8 mouse cellular contexts compared by ENCODE assay signal in the genomic region with DNA sequence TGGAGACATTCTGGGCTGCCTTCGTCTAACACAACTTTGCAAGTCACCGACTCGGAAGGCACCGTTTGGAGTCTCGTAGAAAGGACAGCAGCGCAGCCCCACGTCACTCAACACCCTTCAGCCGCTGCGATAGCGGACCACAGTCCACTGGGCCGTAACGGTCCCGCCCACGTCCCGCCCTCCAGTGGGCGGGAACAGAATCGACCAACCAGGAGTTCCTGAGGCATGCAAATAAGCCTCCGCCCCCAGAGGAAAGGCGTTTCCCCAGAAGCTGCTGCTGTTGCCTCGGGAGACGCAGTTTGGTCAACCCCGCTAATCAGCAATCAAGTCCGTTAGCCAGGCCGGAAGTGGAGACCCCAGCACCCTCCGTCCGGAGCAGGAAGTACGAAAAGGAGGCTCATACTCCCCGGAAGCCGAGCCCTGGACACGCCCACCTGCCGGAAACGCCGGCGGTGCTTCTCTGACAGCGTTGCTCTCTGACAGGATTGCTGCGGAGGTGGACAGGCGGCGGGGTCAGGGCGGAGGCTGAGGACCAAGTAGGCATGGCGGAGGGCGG. TPM values are rescaled to one million over a fixed set of nuclear protein-coding genes. Genes with fewer than 3 reads are reported as not detected.
DNase-seq lines count a peak whose midpoint lies in the region; ATAC-seq and TF ChIP-seq lines count a peak whose summit lies in the region.

Asb1 (plus strand) TSS at position 274 of the 556 bp plus-strand sequence.

- H3K4me1 ChIP-seq in E14TG2a.4 (replicated peaks; ENCODE audit: low read depth, low read length): peaks cover 58% of the 10 kb centered on the region
- H3K4me1 ChIP-seq in forebrain, embryonic 12.5 days: peaks cover 21% of the 10 kb centered on the region
- H3K4me1 ChIP-seq in heart, postnatal 0 days (ENCODE audit: control insufficient read depth, insufficient read depth): peaks cover 16% of the 10 kb centered on the region
- peaks cover 60% of the 10 kb centered on the region for H3K4me1 ChIP-seq in liver, embryonic 16.5 days (ENCODE audit: control insufficient read depth, low read depth, low read length)
- peaks cover 23% of the 10 kb centered on the region for H3K4me1 ChIP-seq in neural tube, embryonic 13.5 days (replicated peaks)
- peaks cover 16% of the 10 kb centered on the region for H3K4me1 ChIP-seq in testis, adult 2 months (ENCODE audit: control insufficient read depth, insufficient read depth, low read length)

- no peak for TF ChIP-seq CTCF in E14TG2a.4 (conservative IDR thresholded peaks at IDR 0.05; ENCODE audit: low read length)
- TF ChIP-seq CTCF in heart, postnatal 0 days (IDR thresholded peaks at IDR 0.05; ENCODE audit: low read depth): peak; percentile 29
- no peak for TF ChIP-seq CTCF in testis, adult 2 months (IDR thresholded peaks at IDR 0.05; ENCODE audit: control insufficient read depth, insufficient read depth, insufficient replicate concordance, low read depth, low read length)

- peak within 1 kb of the TSS; percentile 98 for H3K4me3 ChIP-seq in E14TG2a.4 (replicated peaks; ENCODE audit: low read length)
- H3K4me3 ChIP-seq in forebrain, embryonic 12.5 days (replicated peaks): peak within 1 kb of the TSS; percentile 75
- peak within 1 kb of the TSS; percentile 88 for H3K4me3 ChIP-seq in heart, postnatal 0 days (ENCODE audit: low read depth, low read length)
- H3K4me3 ChIP-seq in liver, embryonic 16.5 days (ENCODE audit: low read depth, low read length): peak within 1 kb of the TSS; percentile 97
- peak within 1 kb of the TSS; percentile 88 for H3K4me3 ChIP-seq in neural tube, embryonic 13.5 days
- H3K4me3 ChIP-seq in testis, adult 2 months (ENCODE audit: control insufficient read depth, low read depth, low read length): peak within 1 kb of the TSS; percentile 97

- peak within 1 kb of the TSS; percentile 96 for H3K4me2 ChIP-seq in forebrain, embryonic 12.5 days
- peak within 1 kb of the TSS; percentile 93 for H3K4me2 ChIP-seq in heart, postnatal 0 days (ENCODE audit: low read depth, low read length)
- H3K4me2 ChIP-seq in liver, embryonic 16.5 days (ENCODE audit: low read depth, low read length): peak within 1 kb of the TSS; percentile 89
- H3K4me2 ChIP-seq in neural tube, embryonic 13.5 days: peak within 1 kb of the TSS; percentile 98

- TF ChIP-seq POLR2A in testis, adult 2 months (IDR thresholded peaks at IDR 0.05; ENCODE audit: control insufficient read depth, low read depth, low read length): peak; percentile 93

- peak within 1 kb of the TSS; percentile 86 for H3K9ac ChIP-seq in forebrain, embryonic 12.5 days
- peak within 1 kb of the TSS; percentile 75 for H3K9ac ChIP-seq in heart, postnatal 0 days (replicated peaks; ENCODE audit: low read depth, low read length)
- H3K9ac ChIP-seq in liver, embryonic 16.5 days (ENCODE audit: low read depth, low read length): peak within 1 kb of the TSS; percentile 94
- peak within 1 kb of the TSS; percentile 92 for H3K9ac ChIP-seq in neural tube, embryonic 13.5 days

- peak; percentile 97 for ATAC-seq in forebrain, embryonic 12.5 days (ENCODE audit: low FRiP score)
- peak; percentile 97 for ATAC-seq in heart, postnatal 0 days (ENCODE audit: insufficient read depth, low read depth)
- peak; percentile 90 for ATAC-seq in liver, embryonic 16.5 days (ENCODE audit: low read depth)
- ATAC-seq in neural tube, embryonic 13.5 days (ENCODE audit: low read depth): peak; percentile 98

- WGBS in forebrain, embryonic 12.5 days: under 1% methylated on average over 41 of the region's 41 CpGs
- under 1% methylated on average over 41 of the region's 41 CpGs for WGBS in heart, postnatal 0 days
- under 1% methylated on average over 40 of the region's 41 CpGs for WGBS in liver, embryonic 16.5 days (ENCODE audit: insufficient replicate concordance)
- WGBS in neural tube, embryonic 13.5 days: under 1% methylated on average over 41 of the region's 41 CpGs

- no peak; the same call in 1 of the 2 replicates for TF ChIP-seq EP300 in heart, postnatal 0 days (IDR thresholded peaks at IDR 0.05; ENCODE audit: low read depth)

- no peaks in the 10 kb centered on the region for H3K9me3 ChIP-seq in E14TG2a.4 (ENCODE audit: low read length)
- H3K9me3 ChIP-seq in forebrain, embryonic 12.5 days: no peaks in the 10 kb centered on the region
- no peaks in the 10 kb centered on the region for H3K9me3 ChIP-seq in heart, postnatal 0 days (replicated peaks; ENCODE audit: control insufficient read depth, low read length)
- no peaks in the 10 kb centered on the region for H3K9me3 ChIP-seq in liver, embryonic 16.5 days (replicated peaks; ENCODE audit: control insufficient read depth, low read length)
- H3K9me3 ChIP-seq in neural tube, embryonic 13.5 days: no peaks in the 10 kb centered on the region

- peak; percentile 98 for DNase-seq in c-Kit-positive CD71-positive TER-119-positive erythroid progenitor cells, embryonic 14.5 days (ENCODE audit: low spot score)
- peak; percentile 98 for DNase-seq in heart, postnatal 0 days (ENCODE audit: low spot score)
- DNase-seq in kidney, postnatal 4 days: peak; percentile 94 to 96

- no peaks in the 10 kb centered on the region for H3K27me3 ChIP-seq in E14TG2a.4 (ENCODE audit: insufficient read depth, low read length)
- peaks cover 35% of the 10 kb centered on the region for H3K27me3 ChIP-seq in forebrain, embryonic 12.5 days
- peaks cover 15% of the 10 kb centered on the region; the same call in 1 of the 2 replicates for H3K27me3 ChIP-seq in heart, postnatal 0 days (ENCODE audit: control insufficient read depth, insufficient read depth, low read length)
- H3K27me3 ChIP-seq in liver, embryonic 16.5 days (ENCODE audit: control insufficient read depth, insufficient read depth, low read depth, low read length): no peaks in the 10 kb centered on the region
- H3K27me3 ChIP-seq in neural tube, embryonic 13.5 days: peaks cover 31% of the 10 kb centered on the region
- no peaks in the 10 kb centered on the region for H3K27me3 ChIP-seq in testis, adult 2 months (ENCODE audit: control insufficient read depth, insufficient read depth, low read length)

- peaks cover 13% of the 10 kb centered on the region for H3K36me3 ChIP-seq in E14TG2a.4 (ENCODE audit: insufficient read depth, low read length)
- H3K36me3 ChIP-seq in forebrain, embryonic 12.5 days (replicated peaks): peaks cover 7% of the 10 kb centered on the region
- peaks cover 9% of the 10 kb centered on the region for H3K36me3 ChIP-seq in heart, postnatal 0 days (replicated peaks; ENCODE audit: control insufficient read depth, insufficient read depth, low read length)
- H3K36me3 ChIP-seq in liver, embryonic 16.5 days (ENCODE audit: control insufficient read depth, insufficient read depth): peaks cover 2% of the 10 kb centered on the region; the same call in 1 of the 2 replicates
- peaks cover 14% of the 10 kb centered on the region for H3K36me3 ChIP-seq in neural tube, embryonic 13.5 days
- peaks cover 4% of the 10 kb centered on the region; the same call in 1 of the 2 replicates for H3K36me3 ChIP-seq in testis, adult 2 months (ENCODE audit: control insufficient read depth, insufficient read depth, low read length)

- peak within 1 kb of the TSS; percentile 74 for H3K27ac ChIP-seq in forebrain, embryonic 12.5 days
- peak within 1 kb of the TSS; percentile 68 for H3K27ac ChIP-seq in heart, postnatal 0 days (ENCODE audit: low read depth)
- H3K27ac ChIP-seq in liver, embryonic 16.5 days (ENCODE audit: low read length): peak within 1 kb of the TSS; percentile 96
- peak within 1 kb of the TSS; percentile 68 for H3K27ac ChIP-seq in neural tube, embryonic 13.5 days (replicated peaks)
- H3K27ac ChIP-seq in testis, adult 2 months (ENCODE audit: control insufficient read depth, insufficient read depth, low read depth, low read length): peak within 1 kb of the TSS; percentile 90

RNA-seq across cellular contexts. Expression of gene Asb1, which starts in this region (rescaled TPM):
- 17.0 and 17.1 TPM in 2 replicates for polyA plus RNA-seq in forebrain, embryonic 12.5 days (2016; fragmentation: Nextera tagmentation; extraction: Ambion mirVana)
- 13.8 and 19.0 TPM in 2 replicates for total RNA-seq in heart, postnatal 0 days (2014; rRNA removed; ENCODE audit: low replicate concordance)
- polyA plus RNA-seq in heart, postnatal 0 days (2015; fragmentation: Nextera tagmentation; extraction: Ambion mirVana): 3.3 and 4.6 TPM in 2 replicates
- polyA plus RNA-seq in liver, embryonic 16.5 days (2015; fragmentation: Nextera tagmentation; extraction: Ambion mirVana): 9.2 and 9.6 TPM in 2 replicates
- polyA plus RNA-seq in neural tube, embryonic 13.5 days (2015; fragmentation: Nextera tagmentation; extraction: Ambion mirVana): 12.1 and 13.6 TPM in 2 replicates
- polyA plus RNA-seq in testis, adult 2 months (2012; rRNA removed): 99.1 and 121 TPM in 2 replicates

Comparison
In these comparisons a context has a peak if more than half of its experiments do, and no peak if none do; other contexts are left out.
1. Peak in every context shown above with its lines: DNase-seq, ATAC-seq, H3K4me3 ChIP-seq and H3K27ac ChIP-seq.